Mouse (Mus musculus): ENCODE data around the gene Vamp2. TPM values are rescaled to one million over a fixed set of nuclear protein-coding genes. Genes with fewer than 3 reads are reported as not detected.
"Not testable (repeated sequence)": the region's sequence is repeated elsewhere in the genome, so short reads cannot be mapped to it uniquely, and the experiment has no call there.

Vamp2 gene
- polyA plus RNA-seq, 1 experiment from 2014 or later, result 355 TPM

- H3K27ac ChIP-seq (replicated peaks), result peak overlapping the region; percentile 95
- no peaks in the 10 kb centered on the region for H3K27me3 ChIP-seq (replicated peaks)
- H3K4me2 ChIP-seq, result peak overlapping the region; percentile 94
- H3K36me3 ChIP-seq, result peaks cover 25% of the 10 kb centered on the region
- ATAC-seq (ENCODE audit: low FRiP score), result no peak
- no peak overlapping the region; the same call in none of the 2 replicates for H3K9ac ChIP-seq (replicated peaks)
- H3K9me3 ChIP-seq (replicated peaks), result no peaks in the 10 kb centered on the region
- H3K4me1 ChIP-seq, result peaks cover 47% of the 10 kb centered on the region
- 54% methylated on average over 2 of the region's 2 CpGs for WGBS
- peak overlapping the region; percentile 72; the same call in 1 of the 2 replicates for H3K4me3 ChIP-seq (replicated peaks)
Measured at GRCm38 (mm10) chr11:69087597-69087996, 693 bp upstream of the Vamp2 start.

GRCm38 (mm10) chr11:69088856-69089615 lies 746 bp downstream of the Vamp2 start:
- no peaks in the 10 kb centered on the region for H3K9me3 ChIP-seq (replicated peaks)
- H3K27ac ChIP-seq (replicated peaks), result peak overlapping the region; percentile 95
- H3K9ac ChIP-seq (replicated peaks), result peak overlapping the region; percentile 100
- peak overlapping the region; percentile 94 for H3K4me2 ChIP-seq
- H3K36me3 ChIP-seq, result peaks cover 29% of the 10 kb centered on the region
- peak overlapping the region; percentile 72 for H3K4me3 ChIP-seq (replicated peaks)
- H3K4me1 ChIP-seq, result peaks cover 49% of the 10 kb centered on the region
- WGBS, result 10% methylated on average over 25 of the region's 25 CpGs
- peak; percentile 17; the same call in 1 of the 2 replicates for ATAC-seq (ENCODE audit: low FRiP score)
- H3K27me3 ChIP-seq (replicated peaks), result no peaks in the 10 kb centered on the region

GRCm38 (mm10) chr11:69089616-69090290 lies 1.5 kb downstream of the Vamp2 start:
- Histone ChIP-seq H3K9me3 (replicated peaks) (no peaks in the 10 kb centered on the region), H3K27me3 (replicated peaks) (no peaks in the 10 kb centered on the region), H3K4me1 (peaks cover 55% of the 10 kb centered on the region), H3K36me3 (peaks cover 29% of the 10 kb centered on the region), H3K9ac (replicated peaks) (peak overlapping the region; percentile 100), H3K27ac (replicated peaks) (peak overlapping the region; percentile 95), H3K4me3 (replicated peaks) (peak overlapping the region; percentile 72), H3K4me2 (peak overlapping the region; percentile 94)
- 88% methylated on average over 12 of the region's 12 CpGs for WGBS
- no peak for ATAC-seq (ENCODE audit: low FRiP score)

- Histone ChIP-seq H3K9ac (replicated peaks) (peak overlapping the region; percentile 100; the same call in 1 of the 2 replicates), H3K4me3 (replicated peaks) (peak overlapping the region; percentile 72; the same call in 1 of the 2 replicates)
Measured at GRCm38 (mm10) chr11:69090367-69090766, 2.1 kb downstream of the Vamp2 start.

GRCm38 (mm10) chr11:69091566-69092385 lies 3.5 kb downstream of the Vamp2 start:
- WGBS, result 69% methylated on average over 7 of the region's 7 CpGs
- no peak for ATAC-seq (ENCODE audit: low FRiP score)
- Histone ChIP-seq H3K27me3 (replicated peaks) (no peaks in the 10 kb centered on the region), H3K4me3 (replicated peaks) (no peak overlapping the region), H3K4me2 (no peak overlapping the region), H3K9me3 (replicated peaks) (no peaks in the 10 kb centered on the region), H3K27ac (replicated peaks) (no peak overlapping the region), H3K4me1 (peaks cover 70% of the 10 kb centered on the region), H3K9ac (replicated peaks) (no peak overlapping the region), H3K36me3 (peaks cover 29% of the 10 kb centered on the region)

More at GRCm38 (mm10) chr11:69090367-69090766, 2.1 kb downstream of the Vamp2 start:
- H3K27ac ChIP-seq (replicated peaks), result peak overlapping the region; percentile 95; the same call in 1 of the 2 replicates
- peaks cover 29% of the 10 kb centered on the region for H3K36me3 ChIP-seq
- no peaks in the 10 kb centered on the region for H3K9me3 ChIP-seq (replicated peaks)
- peaks cover 57% of the 10 kb centered on the region for H3K4me1 ChIP-seq
- no peak for ATAC-seq (ENCODE audit: low FRiP score)
- H3K4me2 ChIP-seq, result peak overlapping the region; percentile 94
- WGBS, result 49% methylated on average over 6 of the region's 6 CpGs
- H3K27me3 ChIP-seq (replicated peaks), result no peaks in the 10 kb centered on the region

GRCm38 (mm10) chr11:69092386-69092751 lies 4.1 kb downstream of the Vamp2 start:
- Histone ChIP-seq H3K9me3 (replicated peaks) (no peaks in the 10 kb centered on the region), H3K27ac (replicated peaks) (no peak overlapping the region), H3K9ac (replicated peaks) (no peak overlapping the region), H3K4me3 (replicated peaks) (no peak overlapping the region), H3K36me3 (peaks cover 29% of the 10 kb centered on the region), H3K4me2 (no peak overlapping the region), H3K4me1 (peaks cover 73% of the 10 kb centered on the region), H3K27me3 (replicated peaks) (no peaks in the 10 kb centered on the region)
- 2% methylated on average over 3 of the region's 3 CpGs for WGBS
- no peak for ATAC-seq (ENCODE audit: low FRiP score)

GRCm38 (mm10) chr11:69092871-69093270 lies 4.6 kb downstream of the Vamp2 start:
- WGBS, result 88% methylated on average over 4 of the region's 4 CpGs

GRCm38 (mm10) chr11:69093856-69094255 lies 5.6 kb downstream of the Vamp2 start:
- Histone ChIP-seq H3K4me1 (peaks cover 79% of the 10 kb centered on the region), H3K27ac (replicated peaks) (peak overlapping the region; percentile 91; the same call in 1 of the 2 replicates), H3K36me3 (peaks cover 29% of the 10 kb centered on the region)
- not testable (repeated sequence) for ATAC-seq (ENCODE audit: low FRiP score); H3K4me3 ChIP-seq (replicated peaks); H3K9ac ChIP-seq (replicated peaks); H3K9me3 ChIP-seq (replicated peaks); H3K4me2 ChIP-seq; H3K27me3 ChIP-seq (replicated peaks)
- 87% methylated on average over 7 of the region's 7 CpGs for WGBS

More at GRCm38 (mm10) chr11:69092871-69093270, 4.6 kb downstream of the Vamp2 start:
- Histone ChIP-seq H3K4me3 (replicated peaks) (no peak overlapping the region), H3K4me1 (peaks cover 73% of the 10 kb centered on the region), H3K27ac (replicated peaks) (no peak overlapping the region), H3K36me3 (peaks cover 29% of the 10 kb centered on the region), H3K4me2 (no peak overlapping the region), H3K9ac (replicated peaks) (no peak overlapping the region), H3K9me3 (replicated peaks) (no peaks in the 10 kb centered on the region), H3K27me3 (replicated peaks) (no peaks in the 10 kb centered on the region)
- no peak for ATAC-seq (ENCODE audit: low FRiP score)

GRCm38 (mm10) chr11:69094697-69095429 lies 6.6 kb downstream of the Vamp2 start, which contains the start of gene Per1:
Gene Per1, plus strand, starts transcription at chr11:69095217.
- ATAC-seq (ENCODE audit: low FRiP score), result peak; percentile 94
- no peaks in the 10 kb centered on the region for H3K9me3 ChIP-seq (replicated peaks)
- peaks cover 26% of the 10 kb centered on the region for H3K36me3 ChIP-seq
- peak within 1 kb of the TSS; percentile 95 for H3K4me2 ChIP-seq
- peaks cover 79% of the 10 kb centered on the region for H3K4me1 ChIP-seq
- peak within 1 kb of the TSS; percentile 46 for H3K9ac ChIP-seq (replicated peaks)
- under 1% methylated on average over 37 of the region's 37 CpGs for WGBS
- H3K27me3 ChIP-seq (replicated peaks), result no peaks in the 10 kb centered on the region
- peak within 1 kb of the TSS; percentile 91 for H3K27ac ChIP-seq (replicated peaks)
- H3K4me3 ChIP-seq (replicated peaks), result peak within 1 kb of the TSS; percentile 50

GRCm38 (mm10) chr11:69095511-69096231 lies 7.4 kb downstream of the Vamp2 start:
- peak overlapping the region; percentile 50 for H3K4me3 ChIP-seq (replicated peaks)
- peak overlapping the region; percentile 81 for H3K27ac ChIP-seq (replicated peaks)
- H3K36me3 ChIP-seq, result peaks cover 21% of the 10 kb centered on the region
- no peaks in the 10 kb centered on the region for H3K9me3 ChIP-seq (replicated peaks)
- ATAC-seq (ENCODE audit: low FRiP score), result no peak
- H3K27me3 ChIP-seq (replicated peaks), result no peaks in the 10 kb centered on the region
- peaks cover 79% of the 10 kb centered on the region for H3K4me1 ChIP-seq
- 2% methylated on average over 27 of the region's 27 CpGs for whole genome bisulfite sequencing
- peak overlapping the region; percentile 46 for H3K9ac ChIP-seq (replicated peaks)
- H3K4me2 ChIP-seq, result peak overlapping the region; percentile 95

All from neural tube, embryonic 15.5 days (tissue).